Mouse (Mus musculus) ES-Bruce4 (cell line): ENCODE data around the gene Mfn2.

Experiments used
- CTCF ChIP-seq: IDR thresholded peaks from one replicate; pipeline ENCODE4 v1.8.1; 2011; ENCODE audit warnings: low read depth, low read length
- EP300 ChIP-seq: IDR thresholded peaks from 2 replicates; pipeline ENCODE4 v1.6.1; 2011; ENCODE audit warnings: low read depth, low read length; ENCODE audit not compliant: insufficient read depth
- POLR2A ChIP-seq: IDR thresholded peaks from one replicate; pipeline ENCODE4 v1.8.1; 2011; ENCODE audit warnings: low read length; ENCODE audit not compliant: insufficient read depth

DNA sequence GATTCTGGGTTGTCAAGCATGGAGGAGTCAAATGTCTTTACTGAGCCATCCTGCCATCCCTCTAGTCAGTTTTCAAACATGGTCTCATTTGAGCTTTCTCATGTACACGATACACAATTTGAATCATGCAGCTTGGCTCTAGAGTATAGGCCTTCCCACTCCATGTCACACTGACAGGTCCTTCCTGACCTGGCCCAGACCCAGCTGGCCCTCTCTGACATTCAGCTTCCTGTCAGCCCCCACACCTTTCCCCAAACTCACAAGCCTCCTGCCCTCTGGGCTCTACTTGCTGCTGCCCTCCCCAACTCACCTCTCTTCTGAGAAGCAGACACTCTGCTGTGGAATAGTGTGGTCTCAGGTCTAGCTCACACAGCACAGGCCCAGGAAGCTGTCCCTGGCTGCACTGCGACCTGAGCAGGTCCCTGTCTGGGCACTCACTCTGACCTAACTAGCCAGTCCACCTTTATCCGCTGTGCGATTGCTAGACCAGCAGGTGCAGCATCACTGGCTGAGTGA, 8.6 kb downstream of the Mfn2 start:
- TF ChIP-seq POLR2A (no peak), CTCF (no peak), EP300 (no peak)
